Mouse (Mus musculus): ENCODE data around the gene Ccdc57.

GRCm38 (mm10) chr11:120808010-120808409 lies 124.7 kb downstream of the Ccdc57 start:
- TF ChIP-seq CTCF (IDR thresholded peaks at IDR 0.05; ENCODE audit: borderline replicate concordance, extremely low read depth, insufficient read depth, insufficient read length): no peak
- no peak for TF ChIP-seq POLR2A (IDR thresholded peaks at IDR 0.05; ENCODE audit: borderline replicate concordance, extremely low read depth, insufficient read depth, insufficient read length, poor library complexity, severe bottlenecking)

All from brain, embryonic 14.5 days (tissue).